Mouse (Mus musculus): ENCODE measurements around the gene Sirt2. TPM values are rescaled to one million over a fixed set of nuclear protein-coding genes. Genes with fewer than 3 reads are reported as not detected.

Gene Sirt2
- total and polyA plus RNA-seq, 3 experiments: 40.9 to 128 (median 68.3) TPM

DNA sequence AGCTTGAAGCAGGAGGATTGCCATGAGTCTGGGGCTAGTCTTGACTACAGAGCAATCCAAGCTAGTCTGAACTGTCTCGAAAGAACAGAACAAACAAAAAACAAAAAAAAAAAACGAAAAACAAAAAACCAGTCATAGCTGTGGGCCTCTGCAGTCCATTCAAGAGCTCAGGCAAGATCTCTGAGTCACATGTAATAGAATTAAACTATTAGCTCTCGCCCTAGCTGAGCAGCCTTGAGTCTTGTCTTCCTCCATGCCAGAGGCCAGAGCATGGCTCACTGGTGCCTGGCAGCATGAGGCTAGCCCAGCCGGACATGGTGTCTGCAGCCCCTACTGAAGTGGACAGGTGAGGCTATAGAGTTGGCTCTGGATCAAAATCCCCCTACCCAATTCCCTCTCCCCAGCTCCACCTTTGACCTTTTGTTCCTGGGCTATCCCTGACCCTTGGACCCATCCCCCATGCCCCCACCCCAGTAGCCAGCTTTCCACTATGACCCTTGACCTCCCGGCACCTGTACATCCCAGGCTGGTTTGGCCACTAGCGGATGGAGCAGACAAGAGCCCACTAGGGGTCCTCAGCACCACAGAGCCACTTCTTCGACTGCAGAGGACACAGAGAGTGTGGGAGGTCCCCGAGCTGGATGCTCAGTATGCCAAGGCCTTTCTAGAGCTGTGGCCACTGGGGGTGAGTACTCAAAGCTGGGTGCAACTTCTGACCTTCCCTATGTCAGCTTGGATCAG, 23.7 kb downstream of the Sirt2 start:
- in situ Hi-C loops (cut with MboI; ENCODE audit: low pct_ligation_motif_present, low pct_unique_long_range_greater_than_20kb, low sequenced_read_pairs): loop anchor here (25.0 kb wide), 1 partner anchor 247 kb away; no protein-coding TSS in a partner anchor

DNA sequence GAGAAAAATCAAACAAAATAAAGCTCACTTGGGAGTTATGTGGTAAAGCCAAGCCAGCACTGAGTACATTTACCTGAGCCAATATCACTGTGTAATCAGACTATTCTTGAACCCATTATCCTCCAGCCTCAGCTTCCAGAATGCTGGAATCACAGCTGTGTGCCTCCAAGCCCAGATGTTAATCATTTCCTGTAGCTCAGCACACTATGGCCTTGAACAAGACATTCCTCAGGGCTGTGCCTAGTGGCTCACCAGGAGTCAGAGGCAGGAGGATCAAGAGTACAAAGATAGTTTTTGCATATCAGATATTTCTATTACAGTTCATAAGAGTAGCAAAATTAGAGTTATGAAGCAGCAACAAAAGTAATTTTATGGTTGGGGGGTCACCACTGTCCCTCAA, 25.2 kb downstream of the Sirt2 start:
- Histone ChIP-seq H3K9ac (ENCODE audit: insufficient read depth, low read depth) (no peak overlapping the region; the same call in 1 of the 2 replicates), H3K4me3 (replicated peaks in 1 of 3; ENCODE audit: low read depth in 2 of 3, low read length in 2 of 3, poor library complexity in 1 of 3) (no peak overlapping the region), H3K27ac (ENCODE audit: insufficient read depth, low read depth) (no peak overlapping the region), H3K36me3 (replicated peaks in 1 of 2; ENCODE audit: control insufficient read depth in 1 of 2, insufficient read depth in 1 of 2, low read length in 1 of 2) (peaks cover 0 to 11% of the 10 kb centered on the region in 2 experiments), H3K79me2 (replicated peaks; ENCODE audit: control insufficient read depth, extremely low read depth, insufficient read depth, poor library complexity, severe bottlenecking) (0 out of 2 replicates have a peak, but pooled peaks cover 6% of the 10 kb centered on the region), H3K4me1 (ENCODE audit: control insufficient read depth in 1 of 2, insufficient read depth in 2 of 2) (peaks cover 39 to 74% of the 10 kb centered on the region in 2 experiments), H3K4me2 (ENCODE audit: insufficient read depth, low read depth, poor library complexity, severe bottlenecking) (no peak overlapping the region), H3K9me3 (replicated peaks; ENCODE audit: low read length) (no peaks in the 10 kb centered on the region), H3K27me3 (replicated peaks) (no peaks in the 10 kb centered on the region)
- no peak for DNase-seq (ENCODE audit: extremely low read depth)
- dilution Hi-C loops (cut with MboI; ENCODE audit: extremely low pct_ligation_motif_present, extremely low pct_unique_long_range_greater_than_20kb, low sequenced_read_pairs) (no loop called here), in situ Hi-C loops (cut with MboI; ENCODE audit: low pct_ligation_motif_present, low pct_unique_long_range_greater_than_20kb, low sequenced_read_pairs) (loop anchor here (25.0 kb wide), 1 partner anchor 246 kb away; no protein-coding TSS in a partner anchor)
- no peak for TF ChIP-seq TBP (conservative IDR thresholded peaks at IDR 0.05; ENCODE audit: low read depth, low read length)
- TF ChIP-seq MEF2A (IDR thresholded peaks at IDR 0.05; ENCODE audit: borderline replicate concordance, low read depth, low read length): no peak
- TF ChIP-seq USF1 (IDR thresholded peaks at IDR 0.05; ENCODE audit: low read depth, low read length): no peak
- no peak for TF ChIP-seq SMC3 (IDR thresholded peaks at IDR 0.05; ENCODE audit: low read depth, low read length)
- TF ChIP-seq CTCF (conservative IDR thresholded peaks at IDR 0.05 in 1 of 2, IDR thresholded peaks at IDR 0.05 in 1 of 2; ENCODE audit: low read depth in 2 of 2, low read length in 2 of 2): no peak
- no peak for TF ChIP-seq POLR2A (IDR thresholded peaks at IDR 0.05; ENCODE audit: low read depth, low read length)
- no peak for TF ChIP-seq IRF4 (IDR thresholded peaks at IDR 0.05; ENCODE audit: low read depth, low read length)
- TF ChIP-seq JUN (IDR thresholded peaks at IDR 0.05; ENCODE audit: insufficient read depth, low read depth, low read length): no peak
- no peak for TF ChIP-seq USF2 (conservative IDR thresholded peaks at IDR 0.05; ENCODE audit: low read depth, low read length)
- no peak for TF ChIP-seq UBTF (IDR thresholded peaks at IDR 0.05; ENCODE audit: low read depth, low read length)
- no peak for TF ChIP-seq TCF12 (IDR thresholded peaks at IDR 0.05; ENCODE audit: low read depth, low read length)
- no peak for TF ChIP-seq CHD2 (IDR thresholded peaks at IDR 0.05; ENCODE audit: low read length)
- TF ChIP-seq BHLHE40 (IDR thresholded peaks at IDR 0.05; ENCODE audit: low read depth, low read length): no peak
- no peak for TF ChIP-seq ZKSCAN1 (IDR thresholded peaks at IDR 0.05; ENCODE audit: borderline replicate concordance, low read depth, low read length)
- TF ChIP-seq ZNF384 (IDR thresholded peaks at IDR 0.05; ENCODE audit: low read depth, low read length): no peak
- TF ChIP-seq POLR2AphosphoS2 (IDR thresholded peaks at IDR 0.05; ENCODE audit: low read depth, low read length): no peak

More for the DNA sequence above, 23.7 kb downstream of the Sirt2 start:
- no peak overlapping the region for H3K9ac ChIP-seq (ENCODE audit: insufficient read depth, low read depth)
- peak overlapping the region; percentile 69; the same call in 1 of the 2 replicates for H3K4me2 ChIP-seq (ENCODE audit: insufficient read depth, low read depth, poor library complexity, severe bottlenecking)
- TF ChIP-seq UBTF (IDR thresholded peaks at IDR 0.05; ENCODE audit: low read depth, low read length): no peak
- no peak for TF ChIP-seq ETS1 (conservative IDR thresholded peaks at IDR 0.05; ENCODE audit: low read depth, low read length)
- TF ChIP-seq MAFK (IDR thresholded peaks at IDR 0.05; ENCODE audit: insufficient replicate concordance, low read length): no peak
- peak; percentile 54; the same call in 1 of the 2 replicates for TF ChIP-seq TCF12 (IDR thresholded peaks at IDR 0.05; ENCODE audit: low read depth, low read length)
- TF ChIP-seq POLR2A (IDR thresholded peaks at IDR 0.05; ENCODE audit: low read depth, low read length): no peak
- peak; percentile 48 for TF ChIP-seq RAD21 (IDR thresholded peaks at IDR 0.05; ENCODE audit: low read depth, low read length)
- no peak for TF ChIP-seq NELFE (IDR thresholded peaks at IDR 0.05; ENCODE audit: low read depth, low read length)
- TF ChIP-seq JUND (conservative IDR thresholded peaks at IDR 0.05; ENCODE audit: low read depth, low read length): no peak
- no peak for TF ChIP-seq USF1 (IDR thresholded peaks at IDR 0.05; ENCODE audit: low read depth, low read length)
- peak; percentile 42; the same call in 1 of the 2 replicates for TF ChIP-seq SMC3 (IDR thresholded peaks at IDR 0.05; ENCODE audit: low read depth, low read length)
- no peak for TF ChIP-seq ZMIZ1 (IDR thresholded peaks at IDR 0.05; ENCODE audit: low read depth, low read length)
- TF ChIP-seq MEF2A (IDR thresholded peaks at IDR 0.05; ENCODE audit: borderline replicate concordance, low read depth, low read length): no peak
- no peak for TF ChIP-seq PAX5 (IDR thresholded peaks at IDR 0.05; ENCODE audit: low read length)
- peak in 1 of 2 experiments; percentile 67; a peak in 2 of 4 replicates for TF ChIP-seq CTCF (conservative IDR thresholded peaks at IDR 0.05 in 1 of 2, IDR thresholded peaks at IDR 0.05 in 1 of 2; ENCODE audit: low read depth in 2 of 2, low read length in 2 of 2)
- no peaks in the 10 kb centered on the region for H3K79me2 ChIP-seq (replicated peaks; ENCODE audit: control insufficient read depth, extremely low read depth, insufficient read depth, poor library complexity, severe bottlenecking)
- no peak overlapping the region for H3K4me3 ChIP-seq (replicated peaks in 1 of 3; ENCODE audit: low read depth in 2 of 3, low read length in 2 of 3, poor library complexity in 1 of 3)
- no peaks in the 10 kb centered on the region for H3K9me3 ChIP-seq (replicated peaks; ENCODE audit: low read length)
- peak overlapping the region; percentile 92; the same call in 1 of the 2 replicates for H3K27ac ChIP-seq (ENCODE audit: insufficient read depth, low read depth)
- dilution Hi-C loops (cut with MboI; ENCODE audit: extremely low pct_ligation_motif_present, extremely low pct_unique_long_range_greater_than_20kb, low sequenced_read_pairs): no loop called here
- peaks cover 9 to 26% of the 10 kb centered on the region in 2 experiments for H3K36me3 ChIP-seq (replicated peaks in 1 of 2; ENCODE audit: control insufficient read depth in 1 of 2, insufficient read depth in 1 of 2, low read length in 1 of 2)
- H3K27me3 ChIP-seq (replicated peaks): no peaks in the 10 kb centered on the region
- peaks cover 42 to 85% of the 10 kb centered on the region in 2 experiments for H3K4me1 ChIP-seq (ENCODE audit: control insufficient read depth in 1 of 2, insufficient read depth in 2 of 2)
- DNase-seq (ENCODE audit: extremely low read depth): no peak
